Mouse (Mus musculus): Measurements from ENCODE around the gene Ap1g1.

The Ap1g1 gene

GRCm38 (mm10) chr8:109780548-109780947 lies 2.2 kb downstream of the Ap1g1 start:
- no peak for DNase-seq (ENCODE audit: low spot score)

- DNase-seq (ENCODE audit: low spot score) = no peak
Observed at GRCm38 (mm10) chr8:109790938-109791337, 12.6 kb downstream of the Ap1g1 start.

GRCm38 (mm10) chr8:109795166-109795565 lies 16.8 kb downstream of the Ap1g1 start:
- DNase-seq (ENCODE audit: low spot score) = no peak

- DNase-seq (ENCODE audit: low spot score) = no peak
Observed at GRCm38 (mm10) chr8:109798721-109799120, 20.4 kb downstream of the Ap1g1 start.

- DNase-seq (ENCODE audit: low spot score) = no peak
Observed at GRCm38 (mm10) chr8:109799245-109799644, 20.9 kb downstream of the Ap1g1 start.

- DNase-seq (ENCODE audit: low spot score) = no peak
Observed at GRCm38 (mm10) chr8:109800325-109800724, 22.0 kb downstream of the Ap1g1 start.

- no peak for DNase-seq (ENCODE audit: low spot score)
Observed at GRCm38 (mm10) chr8:109803211-109803610, 24.9 kb downstream of the Ap1g1 start.

GRCm38 (mm10) chr8:109803801-109804200 lies 25.4 kb downstream of the Ap1g1 start:
- DNase-seq (ENCODE audit: low spot score) = no peak

GRCm38 (mm10) chr8:109806522-109806921 lies 28.2 kb downstream of the Ap1g1 start:
- DNase-seq (ENCODE audit: low spot score) = no peak

- DNase-seq (ENCODE audit: low spot score) = no peak
Observed at GRCm38 (mm10) chr8:109807401-109808119, 29.2 kb downstream of the Ap1g1 start.

GRCm38 (mm10) chr8:109808120-109808447 lies 29.7 kb downstream of the Ap1g1 start:
- no peak for DNase-seq (ENCODE audit: low spot score)

GRCm38 (mm10) chr8:109810434-109810833 lies 32.1 kb downstream of the Ap1g1 start:
- DNase-seq (ENCODE audit: low spot score) = no peak

- DNase-seq (ENCODE audit: low spot score) = no peak
Observed at GRCm38 (mm10) chr8:109815268-109815667, 36.9 kb downstream of the Ap1g1 start.

- no peak for DNase-seq (ENCODE audit: low spot score)
Observed at GRCm38 (mm10) chr8:109817933-109818332, 39.6 kb downstream of the Ap1g1 start.

- DNase-seq (ENCODE audit: low spot score) = no peak
Observed at GRCm38 (mm10) chr8:109823561-109823960, 45.2 kb downstream of the Ap1g1 start.

GRCm38 (mm10) chr8:109839822-109840221 lies 61.5 kb downstream of the Ap1g1 start:
- no peak for DNase-seq (ENCODE audit: low spot score)

- no peak for DNase-seq (ENCODE audit: low spot score)
Observed at GRCm38 (mm10) chr8:109842468-109842867, 64.1 kb downstream of the Ap1g1 start.

- no peak for DNase-seq (ENCODE audit: low spot score)
Observed at GRCm38 (mm10) chr8:109847866-109848265, 69.5 kb downstream of the Ap1g1 start.

- no peak for DNase-seq (ENCODE audit: low spot score)
Observed at GRCm38 (mm10) chr8:109848981-109849380, 70.6 kb downstream of the Ap1g1 start.

GRCm38 (mm10) chr8:109853423-109853822 lies 75.1 kb downstream of the Ap1g1 start:
- DNase-seq (ENCODE audit: low spot score) = peak; percentile 86

- no peak for DNase-seq (ENCODE audit: low spot score)
Observed at GRCm38 (mm10) chr8:109854522-109854921, 76.2 kb downstream of the Ap1g1 start.

- no peak for DNase-seq (ENCODE audit: low spot score)
Observed at GRCm38 (mm10) chr8:109855451-109855850, 77.1 kb downstream of the Ap1g1 start.

GRCm38 (mm10) chr8:109863398-109863797 lies 85.0 kb downstream of the Ap1g1 start:
- DNase-seq (ENCODE audit: low spot score) = no peak

GRCm38 (mm10) chr8:109864798-109865197 lies 86.4 kb downstream of the Ap1g1 start:
- no peak for DNase-seq (ENCODE audit: low spot score)

Data from retina, embryonic 14.5 days (tissue).